Mouse (Mus musculus) erythroblast, embryonic 14.5 days (primary cell): Measurements from ENCODE around the gene Polr2b. TPM values are rescaled to one million over a fixed set of nuclear protein-coding genes. Genes with fewer than 3 reads are reported as not detected.

Experiments used
- H3K27me3 ChIP-seq: 2 replicates; pipeline ENCODE4 v1.6.1; 2012; ENCODE audit warnings: inconsistent platforms; ENCODE audit not compliant: control insufficient read depth
- H3K36me3 ChIP-seq: 2 replicates; pipeline ENCODE4 v1.6.1; 2012; ENCODE audit warnings: mild to moderate bottlenecking, inconsistent platforms; ENCODE audit not compliant: control insufficient read depth
- H3K4me1 ChIP-seq: 2 replicates; pipeline ENCODE4 v1.6.1; 2012; ENCODE audit warnings: inconsistent platforms; ENCODE audit not compliant: control insufficient read depth
- H3K4me3 ChIP-seq: replicated peaks from 2 replicates; pipeline ENCODE3; 2012; ENCODE audit warnings: moderate library complexity, mild to moderate bottlenecking, inconsistent platforms
- H3K9me3 ChIP-seq: 2 replicates; pipeline ENCODE4 v1.6.1; 2012; ENCODE audit warnings: low read length, inconsistent platforms, mixed read lengths; ENCODE audit not compliant: control insufficient read depth
- GATA1 ChIP-seq: IDR thresholded peaks from 2 replicates; pipeline ENCODE4 v1.6.1; 2012; ENCODE audit warnings: low read length, inconsistent platforms, mixed read lengths
- TAL1 ChIP-seq: IDR thresholded peaks from 3 replicates; pipeline ENCODE4 v1.6.1; 2012; ENCODE audit warnings: low read length, inconsistent platforms, mixed read lengths
- polyA plus RNA-seq: library from polyadenylated mRNA; stranded (reverse); fragments of >175 nt; gene quantifications from 2 replicates; pipeline ENCODE4 v1.2.3, GENCODE M21; 2012

The Polr2b gene
- polyA plus RNA-seq, 1 experiment = 0.27 TPM

GRCm38 (mm10) chr5:77287901-77288300 lies 22.0 kb upstream of the Polr2b start:
- Histone ChIP-seq H3K9me3 (no peaks in the 10 kb centered on the region), H3K4me3 (no peak overlapping the region), H3K36me3 (peaks cover 64% of the 10 kb centered on the region), H3K27me3 (no peaks in the 10 kb centered on the region), H3K4me1 (no peaks in the 10 kb centered on the region)
- TF ChIP-seq GATA1 (no peak), TAL1 (no peak)

GRCm38 (mm10) chr5:77289686-77290085 lies 20.3 kb upstream of the Polr2b start:
- TF ChIP-seq TAL1 (no peak), GATA1 (no peak)
- H3K27me3 ChIP-seq = no peaks in the 10 kb centered on the region
- H3K4me3 ChIP-seq = no peak overlapping the region
- H3K9me3 ChIP-seq = no peaks in the 10 kb centered on the region
- H3K4me1 ChIP-seq = no peaks in the 10 kb centered on the region
- H3K36me3 ChIP-seq = peaks cover 73% of the 10 kb centered on the region

- Histone ChIP-seq H3K4me1 (no peaks in the 10 kb centered on the region), H3K36me3 (peaks cover 79% of the 10 kb centered on the region), H3K4me3 (no peak overlapping the region), H3K9me3 (no peaks in the 10 kb centered on the region), H3K27me3 (no peaks in the 10 kb centered on the region)
- no peak for TF ChIP-seq TAL1
Measured at GRCm38 (mm10) chr5:77290606-77291005, 19.3 kb upstream of the Polr2b start.

- Histone ChIP-seq H3K36me3 (peaks cover 82% of the 10 kb centered on the region), H3K27me3 (no peaks in the 10 kb centered on the region), H3K9me3 (no peaks in the 10 kb centered on the region), H3K4me1 (no peaks in the 10 kb centered on the region), H3K4me3 (no peak overlapping the region)
- no peak for TF ChIP-seq GATA1
- no peak for TF ChIP-seq TAL1
Measured at GRCm38 (mm10) chr5:77292803-77293522, 17.0 kb upstream of the Polr2b start.

- no peaks in the 10 kb centered on the region for H3K9me3 ChIP-seq
- H3K27me3 ChIP-seq = no peaks in the 10 kb centered on the region
- no peaks in the 10 kb centered on the region for H3K4me1 ChIP-seq
- TF ChIP-seq TAL1 (no peak), GATA1 (no peak)
- H3K36me3 ChIP-seq = peaks cover 62% of the 10 kb centered on the region
- no peak overlapping the region for H3K4me3 ChIP-seq
Measured at GRCm38 (mm10) chr5:77299486-77299885, 10.5 kb upstream of the Polr2b start.

- Histone ChIP-seq H3K27me3 (no peaks in the 10 kb centered on the region), H3K4me1 (no peaks in the 10 kb centered on the region), H3K4me3 (no peak overlapping the region), H3K9me3 (no peaks in the 10 kb centered on the region), H3K36me3 (peaks cover 63% of the 10 kb centered on the region)
- TF ChIP-seq TAL1 (no peak), GATA1 (no peak)
Measured at GRCm38 (mm10) chr5:77301296-77301903, 8.5 kb upstream of the Polr2b start.

- H3K4me1 ChIP-seq = peaks cover 41% of the 10 kb centered on the region
- no peaks in the 10 kb centered on the region for H3K9me3 ChIP-seq
- H3K4me3 ChIP-seq = peak overlapping the region; percentile 87
- TF ChIP-seq TAL1 (no peak), GATA1 (no peak)
- H3K36me3 ChIP-seq = peaks cover 40% of the 10 kb centered on the region
- H3K27me3 ChIP-seq = no peaks in the 10 kb centered on the region
Measured at GRCm38 (mm10) chr5:77307821-77308553, 2.0 kb upstream of the Polr2b start.

GRCm38 (mm10) chr5:77309051-77309906 lies 668 bp upstream of the Polr2b start:
- H3K9me3 ChIP-seq = no peaks in the 10 kb centered on the region
- H3K27me3 ChIP-seq = no peaks in the 10 kb centered on the region
- peaks cover 41% of the 10 kb centered on the region for H3K4me1 ChIP-seq
- TF ChIP-seq TAL1 = no peak
- TF ChIP-seq GATA1 = no peak
- H3K4me3 ChIP-seq = peak overlapping the region; percentile 87
- H3K36me3 ChIP-seq = peaks cover 51% of the 10 kb centered on the region

GRCm38 (mm10) chr5:77314206-77314605 lies 4.3 kb downstream of the Polr2b start:
- H3K27me3 ChIP-seq = no peaks in the 10 kb centered on the region
- H3K36me3 ChIP-seq = peaks cover 70% of the 10 kb centered on the region
- TF ChIP-seq GATA1 (no peak), TAL1 (no peak)
- H3K4me3 ChIP-seq = no peak overlapping the region
- H3K9me3 ChIP-seq = no peaks in the 10 kb centered on the region
- peaks cover 21% of the 10 kb centered on the region for H3K4me1 ChIP-seq
